Mouse (Mus musculus) mesoderm, embryonic 11.5 days (tissue): ENCODE measurements around the gene Ficd.

Experiments
- DNase-seq: peaks from one replicate; pipeline ENCODE4 v3.0.0-alpha.2; 2012; ENCODE audit warnings: low read depth, low spot score

Ficd gene

GRCm38 (mm10) chr5:113735345-113736112, at the start of gene Ficd:
Gene Ficd (plus strand): TSS chr5:113735803.
- peak; percentile 98 for DNase-seq

- DNase-seq = no peak
These were observed 48.1 kb upstream of the Ficd start for GRCm38 (mm10) chr5:113687514-113687913.

GRCm38 (mm10) chr5:113690069-113690548, 45.5 kb upstream of the Ficd start:
- peak; percentile 60 for DNase-seq

GRCm38 (mm10) chr5:113690866-113691265, 44.7 kb upstream of the Ficd start:
- no peak for DNase-seq

- no peak for DNase-seq
These were observed 42.3 kb upstream of the Ficd start for GRCm38 (mm10) chr5:113693196-113693755.

GRCm38 (mm10) chr5:113694000-113694399, 41.6 kb upstream of the Ficd start:
- no peak for DNase-seq

- no peak for DNase-seq
These were observed 41.2 kb upstream of the Ficd start for GRCm38 (mm10) chr5:113694415-113694814.

- no peak for DNase-seq
These were observed 35.1 kb upstream of the Ficd start for GRCm38 (mm10) chr5:113700388-113701023.

GRCm38 (mm10) chr5:113703803-113704585, 31.6 kb upstream of the Ficd start:
- DNase-seq = no peak

- DNase-seq = no peak
These were observed 22.7 kb upstream of the Ficd start for GRCm38 (mm10) chr5:113712861-113713260.

GRCm38 (mm10) chr5:113716581-113717388, 18.8 kb upstream of the Ficd start:
- peak; percentile 91 for DNase-seq

GRCm38 (mm10) chr5:113719221-113719661, 16.4 kb upstream of the Ficd start:
- no peak for DNase-seq

GRCm38 (mm10) chr5:113722224-113723013, 13.2 kb upstream of the Ficd start:
- DNase-seq = no peak

- no peak for DNase-seq
These were observed 11.9 kb upstream of the Ficd start for GRCm38 (mm10) chr5:113723567-113724237.

GRCm38 (mm10) chr5:113724446-113724845, 11.2 kb upstream of the Ficd start, which contains the start of gene 1700069L16Rik:
Gene 1700069L16Rik (minus strand): TSS chr5:113724772.
- DNase-seq = peak; percentile 89

GRCm38 (mm10) chr5:113725417-113725816, 10.2 kb upstream of the Ficd start:
- DNase-seq = no peak

GRCm38 (mm10) chr5:113726618-113727017, 9.0 kb upstream of the Ficd start:
- DNase-seq = no peak

- no peak for DNase-seq
These were observed 8.4 kb upstream of the Ficd start for GRCm38 (mm10) chr5:113727238-113727637.

- no peak for DNase-seq
These were observed 7.6 kb upstream of the Ficd start for GRCm38 (mm10) chr5:113728011-113728410.
